Mouse (Mus musculus): ENCODE measurements around the gene Ccdc85b. TPM values are rescaled to one million over a fixed set of nuclear protein-coding genes. Genes with fewer than 3 reads are reported as not detected.

Ccdc85b gene
- total and polyA plus RNA-seq, 3 experiments = 3.6 to 7.6 TPM; not detected in 1

GRCm38 (mm10) chr19:5459019-5459418, 1.3 kb upstream of the Ccdc85b start:
- H3K9ac ChIP-seq (ENCODE audit: control insufficient read depth, low read depth, low read length, poor library complexity, severe bottlenecking) = no peak overlapping the region; the same call in 1 of the 2 replicates
- H3K36me3 ChIP-seq (ENCODE audit: control insufficient read depth in 1 of 2, insufficient read depth in 2 of 2, low read length in 2 of 2) = peaks cover 0 to 5% of the 10 kb centered on the region in 2 experiments; a peak in 2 of 4 replicates
- TF ChIP-seq RCOR1 (IDR thresholded peaks at IDR 0.05; ENCODE audit: low read depth, low read length) = no peak
- peak; percentile 51 for TF ChIP-seq MXI1 (IDR thresholded peaks at IDR 0.05; ENCODE audit: low read depth, low read length)
- peak; percentile 64 for DNase-seq (ENCODE audit: low read depth, low spot score)
- no peaks in the 10 kb centered on the region for H3K27me3 ChIP-seq (ENCODE audit: control insufficient read depth in 1 of 2, insufficient read depth in 2 of 2, low read length in 2 of 2)
- no peaks in the 10 kb centered on the region for H3K9me3 ChIP-seq (replicated peaks; ENCODE audit: insufficient read depth, low read length)
- 0 out of 2 replicates have a peak overlapping the region, but pooled peaks have one; percentile 2 for H3K27ac ChIP-seq (ENCODE audit: control insufficient read depth, low read depth, low read length)
- peaks cover 0 to 31% of the 10 kb centered on the region in 2 experiments for H3K4me1 ChIP-seq (ENCODE audit: control insufficient read depth in 1 of 2, insufficient read depth in 2 of 2, low read length in 2 of 2)
- H3K4me3 ChIP-seq (ENCODE audit: control insufficient read depth in 1 of 2, insufficient read depth in 1 of 2, low read depth in 2 of 2, low read length in 2 of 2) = peak overlapping the region in 1 of 2 experiments; percentile 0; a peak in 1 of 4 replicates
- H3K79me2 ChIP-seq (ENCODE audit: control insufficient read depth, insufficient read depth, low read length, poor library complexity) = peaks cover 18% of the 10 kb centered on the region

- peak overlapping the region; percentile 89 for H3K9ac ChIP-seq (ENCODE audit: control insufficient read depth, low read depth, low read length, poor library complexity, severe bottlenecking)
- H3K9me3 ChIP-seq (replicated peaks; ENCODE audit: insufficient read depth, low read length) = no peaks in the 10 kb centered on the region
- peak; percentile 96 for DNase-seq (ENCODE audit: low read depth, low spot score)
- H3K36me3 ChIP-seq (ENCODE audit: control insufficient read depth in 1 of 2, insufficient read depth in 2 of 2, low read length in 2 of 2) = peaks cover 0 to 5% of the 10 kb centered on the region in 2 experiments; a peak in 2 of 4 replicates
- H3K27ac ChIP-seq (ENCODE audit: control insufficient read depth, low read depth, low read length) = peak overlapping the region; percentile 51
- peaks cover 0 to 31% of the 10 kb centered on the region in 2 experiments for H3K4me1 ChIP-seq (ENCODE audit: control insufficient read depth in 1 of 2, insufficient read depth in 2 of 2, low read length in 2 of 2)
- peaks cover 18% of the 10 kb centered on the region for H3K79me2 ChIP-seq (ENCODE audit: control insufficient read depth, insufficient read depth, low read length, poor library complexity)
- H3K27me3 ChIP-seq (ENCODE audit: control insufficient read depth in 1 of 2, insufficient read depth in 2 of 2, low read length in 2 of 2) = no peaks in the 10 kb centered on the region
- peak overlapping the region; percentile 77 for H3K4me3 ChIP-seq (ENCODE audit: control insufficient read depth in 1 of 2, insufficient read depth in 1 of 2, low read depth in 2 of 2, low read length in 2 of 2)
- TF ChIP-seq USF2 (IDR thresholded peaks at IDR 0.05; ENCODE audit: borderline replicate concordance in 1 of 2, insufficient read depth in 1 of 2, low read depth in 1 of 2, low read length in 2 of 2) = no peak
- TF ChIP-seq CHD2 (IDR thresholded peaks at IDR 0.05; ENCODE audit: low read length) = no peak
- no peak for TF ChIP-seq MAFK (IDR thresholded peaks at IDR 0.05; ENCODE audit: borderline replicate concordance, low read depth, low read length)
- TF ChIP-seq GATA1 (IDR thresholded peaks at IDR 0.05; ENCODE audit: low read depth, low read length) = no peak
- no peak for TF ChIP-seq TAL1 (IDR thresholded peaks at IDR 0.05; ENCODE audit: low read length)
- TF ChIP-seq RCOR1 (IDR thresholded peaks at IDR 0.05; ENCODE audit: low read depth, low read length) = no peak
- TF ChIP-seq GABPA (IDR thresholded peaks at IDR 0.05; ENCODE audit: low read depth, low read length) = no peak
- no peak for TF ChIP-seq E2F4 (IDR thresholded peaks at IDR 0.05; ENCODE audit: borderline replicate concordance, low read depth, low read length)
- TF ChIP-seq ETS1 (IDR thresholded peaks at IDR 0.05; ENCODE audit: low read depth, low read length) = no peak
- no peak for TF ChIP-seq ZNF384 (IDR thresholded peaks at IDR 0.05; ENCODE audit: low read depth, low read length)
- TF ChIP-seq BHLHE40 (IDR thresholded peaks at IDR 0.05; ENCODE audit: borderline replicate concordance, low read depth, low read length) = no peak
- no peak for TF ChIP-seq MAZ (IDR thresholded peaks at IDR 0.05; ENCODE audit: low read depth, low read length)
- TF ChIP-seq EP300 (IDR thresholded peaks at IDR 0.05; ENCODE audit: low read depth in 1 of 2, low read length in 2 of 2) = no peak
- no peak for TF ChIP-seq HCFC1 (IDR thresholded peaks at IDR 0.05; ENCODE audit: low read depth, low read length)
- TF ChIP-seq MXI1 (IDR thresholded peaks at IDR 0.05; ENCODE audit: low read depth, low read length) = peak; percentile 74
- TF ChIP-seq POLR2A (IDR thresholded peaks at IDR 0.05; ENCODE audit: control insufficient read depth in 1 of 2, insufficient read depth in 1 of 2, low read depth in 1 of 2, low read length in 2 of 2, poor library complexity in 1 of 2) = peak; percentile 79 to 89
- peak; percentile 76 for TF ChIP-seq ZMIZ1 (IDR thresholded peaks at IDR 0.05; ENCODE audit: low read depth, low read length)
- peak; percentile 29; the same call in 1 of the 2 replicates for TF ChIP-seq TCF12 (IDR thresholded peaks at IDR 0.05; ENCODE audit: low read depth, low read length)
- TF ChIP-seq NRF1 (IDR thresholded peaks at IDR 0.05; ENCODE audit: insufficient read depth, low read depth, low read length, poor library complexity, severe bottlenecking) = no peak
- TF ChIP-seq SIN3A (IDR thresholded peaks at IDR 0.05; ENCODE audit: low read length) = peak; percentile 66
- no peak; the same call in 1 of the 2 replicates for TF ChIP-seq UBTF (IDR thresholded peaks at IDR 0.05; ENCODE audit: borderline replicate concordance, insufficient read depth, low read depth, low read length)
- 0 out of 2 replicates have a peak, but pooled peaks have one; percentile 68 for TF ChIP-seq POLR2AphosphoS2 (IDR thresholded peaks at IDR 0.05; ENCODE audit: low read length)
- TF ChIP-seq CHD1 (IDR thresholded peaks at IDR 0.05; ENCODE audit: low read depth, low read length) = no peak
- TF ChIP-seq MEF2A (IDR thresholded peaks at IDR 0.05; ENCODE audit: extremely low read depth, insufficient replicate concordance, low read depth, low read length, poor library complexity, severe bottlenecking) = no peak
- TF ChIP-seq POLR2AphosphoS5 (IDR thresholded peaks at IDR 0.05; ENCODE audit: borderline replicate concordance, low read depth, low read length) = no peak
- TF ChIP-seq CTCF (IDR thresholded peaks at IDR 0.05 in 2 of 3, conservative IDR thresholded peaks at IDR 0.05 in 1 of 3; ENCODE audit: control insufficient read depth in 1 of 3, insufficient read depth in 1 of 3, low read depth in 2 of 3, low read length in 3 of 3, poor library complexity in 1 of 3, severe bottlenecking in 1 of 3) = 0 out of 6 replicates have a peak, but pooled peaks of 1 of the 3 experiments have one; percentile 9
- peak; percentile 6; the same call in 1 of the 2 replicates for TF ChIP-seq ELF1 (IDR thresholded peaks at IDR 0.05; ENCODE audit: low read depth, low read length)
Measured at GRCm38 (mm10) chr19:5456922-5457745, 560 bp downstream of the Ccdc85b start.

All from MEL (cell line).